Mouse (Mus musculus): ENCODE data around the gene Ar.
A peak's percentile ranks its signal among the peaks of the same experiment; 100 is the strongest.

Gene Ar

GRCm38 (mm10) chrX:98148531-98149342 is at the start of gene Ar:
Gene Ar (plus strand): TSS chrX:98148769.
- DNase-seq: peak; percentile 67

GRCm38 (mm10) chrX:98149724-98150392 is 1.3 kb downstream of the Ar start:
- DNase-seq: peak; percentile 17

GRCm38 (mm10) chrX:98150393-98151119 is 2.0 kb downstream of the Ar start:
- DNase-seq: peak; percentile 19

- DNase-seq: no peak
These were observed 41.2 kb downstream of the Ar start for GRCm38 (mm10) chrX:98189759-98190158.

GRCm38 (mm10) chrX:98205766-98206165 is 57.2 kb downstream of the Ar start:
- DNase-seq: peak; percentile 1

- peak; percentile 10 for DNase-seq
These were observed 58.6 kb downstream of the Ar start for GRCm38 (mm10) chrX:98207166-98207565.

GRCm38 (mm10) chrX:98216103-98216502 is 67.5 kb downstream of the Ar start:
- no peak for DNase-seq

- DNase-seq: no peak
These were observed 90.4 kb downstream of the Ar start for GRCm38 (mm10) chrX:98239011-98239410.

- no peak for DNase-seq
These were observed 96.5 kb downstream of the Ar start for GRCm38 (mm10) chrX:98245108-98245507.

- DNase-seq: no peak
These were observed 99.8 kb downstream of the Ar start for GRCm38 (mm10) chrX:98248363-98248762.

- no peak for DNase-seq
These were observed 111.1 kb downstream of the Ar start for GRCm38 (mm10) chrX:98259620-98260019.

GRCm38 (mm10) chrX:98265755-98266154 is 117.2 kb downstream of the Ar start:
- no peak for DNase-seq

- DNase-seq: no peak
These were observed 122.8 kb downstream of the Ar start for GRCm38 (mm10) chrX:98271361-98271760.

- no peak for DNase-seq
These were observed 143.2 kb downstream of the Ar start for GRCm38 (mm10) chrX:98291763-98292162.

- no peak for DNase-seq
These were observed 152.1 kb downstream of the Ar start for GRCm38 (mm10) chrX:98300685-98301084.

- no peak for DNase-seq
These were observed 153.4 kb downstream of the Ar start for GRCm38 (mm10) chrX:98301924-98302323.

GRCm38 (mm10) chrX:98315961-98316360 is 167.4 kb downstream of the Ar start:
- no peak for DNase-seq

- no peak for DNase-seq
These were observed 168.9 kb downstream of the Ar start for GRCm38 (mm10) chrX:98317483-98317882.

GRCm38 (mm10) chrX:98323105-98323504 is 174.5 kb downstream of the Ar start:
- no peak for DNase-seq

- DNase-seq: no peak
These were observed 198.9 kb downstream of the Ar start for GRCm38 (mm10) chrX:98347481-98347880.

GRCm38 (mm10) chrX:98348036-98348435 is 199.5 kb downstream of the Ar start:
- peak; percentile 56 for DNase-seq
